Mouse (Mus musculus): ENCODE measurements at regions not wholly inside any gene's neighbourhood (a gene's known extent, or its start where the extent isn't known, plus 50 kb on each side); places are given as distances from the start of the nearest gene placed in this dataset.

- H3K27me3 ChIP-seq (ENCODE audit: control insufficient read depth, insufficient read depth, insufficient read length) = no peaks in the 10 kb centered on the region
- H3K79me2 ChIP-seq (ENCODE audit: control insufficient read depth, insufficient read depth) = no peaks in the 10 kb centered on the region
- no peak overlapping the region for H3ac ChIP-seq (ENCODE audit: control insufficient read depth, insufficient read length)
- TF ChIP-seq TCF3 (IDR thresholded peaks at IDR 0.05; ENCODE audit: insufficient read length, low read depth) (no peak), MAX (IDR thresholded peaks at IDR 0.05; ENCODE audit: low read depth) (no peak), E2F4 (IDR thresholded peaks at IDR 0.05; ENCODE audit: insufficient read depth) (no peak), POLR2A (IDR thresholded peaks at IDR 0.05; ENCODE audit: insufficient read length, low read depth) (no peak), TCF12 (IDR thresholded peaks at IDR 0.05; ENCODE audit: insufficient read depth, poor library complexity, severe bottlenecking) (no peak), CEBPB (IDR thresholded peaks at IDR 0.05; ENCODE audit: insufficient read depth, poor library complexity, severe bottlenecking) (no peak), USF1 (IDR thresholded peaks at IDR 0.05; ENCODE audit: low read depth) (no peak), MYOG (IDR thresholded peaks at IDR 0.05; ENCODE audit: control insufficient read depth in 1 of 3, insufficient read depth in 1 of 3, insufficient read length in 2 of 3, low read depth in 2 of 3) (no peak), SRF (IDR thresholded peaks at IDR 0.05; ENCODE audit: control insufficient read depth, insufficient read length, low read depth) (no peak), REST (IDR thresholded peaks at IDR 0.05; ENCODE audit: insufficient read depth, insufficient read length) (no peak), POLR2AphosphoS2 (IDR thresholded peaks at IDR 0.05; ENCODE audit: insufficient read length, low read depth) (no peak), MYOD1 (IDR thresholded peaks at IDR 0.05; ENCODE audit: control insufficient read depth in 1 of 3, insufficient read length in 2 of 3, low read depth in 2 of 3) (no peak)
- H3K4me3 ChIP-seq = no peak overlapping the region
- no peaks in the 10 kb centered on the region for H3K36me3 ChIP-seq (ENCODE audit: control insufficient read depth, insufficient read depth)
- no peak overlapping the region for H3K4me2 ChIP-seq (ENCODE audit: low read depth)
These were observed 313.6 kb upstream of the Spred2 start for GRCm38 (mm10) chr11:19610559-19610958.

GRCm38 (mm10) chr11:19611217-19611616 lies 313.0 kb upstream of the Spred2 start:
- H3ac ChIP-seq (ENCODE audit: control insufficient read depth, insufficient read length) = no peak overlapping the region
- H3K79me2 ChIP-seq (ENCODE audit: control insufficient read depth, insufficient read depth) = no peaks in the 10 kb centered on the region
- no peaks in the 10 kb centered on the region for H3K27me3 ChIP-seq (ENCODE audit: control insufficient read depth, insufficient read depth, insufficient read length)

GRCm38 (mm10) chr11:19616520-19616919 lies 307.7 kb upstream of the Spred2 start:
- H3K79me2 ChIP-seq (ENCODE audit: control insufficient read depth, insufficient read depth) = no peaks in the 10 kb centered on the region
- no peak overlapping the region for H3ac ChIP-seq (ENCODE audit: control insufficient read depth, insufficient read length)
- no peaks in the 10 kb centered on the region for H3K27me3 ChIP-seq (ENCODE audit: control insufficient read depth, insufficient read depth, insufficient read length)
- no peak overlapping the region for H3K4me3 ChIP-seq
- no peak overlapping the region for H3K4me2 ChIP-seq (ENCODE audit: low read depth)
- no peaks in the 10 kb centered on the region for H3K36me3 ChIP-seq (ENCODE audit: control insufficient read depth, insufficient read depth)
- TF ChIP-seq POLR2AphosphoS2 (IDR thresholded peaks at IDR 0.05; ENCODE audit: insufficient read length, low read depth) = no peak
- TF ChIP-seq MYOG (IDR thresholded peaks at IDR 0.05; ENCODE audit: control insufficient read depth in 1 of 3, insufficient read depth in 1 of 3, insufficient read length in 2 of 3, low read depth in 2 of 3) = peak in 1 of 3 experiments; percentile 25

More at GRCm38 (mm10) chr11:19611217-19611616, 313.0 kb upstream of the Spred2 start:
- Histone ChIP-seq H3K4me3 (no peak overlapping the region), H3K4me2 (ENCODE audit: low read depth) (no peak overlapping the region), H3K36me3 (ENCODE audit: control insufficient read depth, insufficient read depth) (no peaks in the 10 kb centered on the region)
- TF ChIP-seq MAX (IDR thresholded peaks at IDR 0.05; ENCODE audit: low read depth) (no peak), TCF12 (IDR thresholded peaks at IDR 0.05; ENCODE audit: insufficient read depth, poor library complexity, severe bottlenecking) (no peak), MYOG (IDR thresholded peaks at IDR 0.05; ENCODE audit: control insufficient read depth in 1 of 3, insufficient read depth in 1 of 3, insufficient read length in 2 of 3, low read depth in 2 of 3) (no peak), POLR2AphosphoS2 (IDR thresholded peaks at IDR 0.05; ENCODE audit: insufficient read length, low read depth) (no peak), MYOD1 (IDR thresholded peaks at IDR 0.05; ENCODE audit: control insufficient read depth in 1 of 3, insufficient read length in 2 of 3, low read depth in 2 of 3) (no peak), TCF3 (IDR thresholded peaks at IDR 0.05; ENCODE audit: insufficient read length, low read depth) (no peak), REST (IDR thresholded peaks at IDR 0.05; ENCODE audit: insufficient read depth, insufficient read length) (no peak), POLR2A (IDR thresholded peaks at IDR 0.05; ENCODE audit: insufficient read length, low read depth) (no peak), USF1 (IDR thresholded peaks at IDR 0.05; ENCODE audit: low read depth) (no peak), CEBPB (IDR thresholded peaks at IDR 0.05; ENCODE audit: insufficient read depth, poor library complexity, severe bottlenecking) (no peak), E2F4 (IDR thresholded peaks at IDR 0.05; ENCODE audit: insufficient read depth) (no peak)

- TF ChIP-seq TCF12 (IDR thresholded peaks at IDR 0.05; ENCODE audit: insufficient read depth, poor library complexity, severe bottlenecking) = no peak
- TF ChIP-seq MYOG (IDR thresholded peaks at IDR 0.05; ENCODE audit: control insufficient read depth in 1 of 3, insufficient read depth in 1 of 3, insufficient read length in 2 of 3, low read depth in 2 of 3) = no peak
- TF ChIP-seq MAX (IDR thresholded peaks at IDR 0.05; ENCODE audit: low read depth) = no peak
- TF ChIP-seq USF1 (IDR thresholded peaks at IDR 0.05; ENCODE audit: low read depth) = no peak
- no peaks in the 10 kb centered on the region for H3K27me3 ChIP-seq (ENCODE audit: control insufficient read depth, insufficient read depth, insufficient read length)
- no peaks in the 10 kb centered on the region for H3K79me2 ChIP-seq (ENCODE audit: control insufficient read depth, insufficient read depth)
- no peaks in the 10 kb centered on the region for H3K36me3 ChIP-seq (ENCODE audit: control insufficient read depth, insufficient read depth)
- no peak overlapping the region for H3K4me2 ChIP-seq (ENCODE audit: low read depth)
- H3K4me3 ChIP-seq = no peak overlapping the region
- no peak overlapping the region for H3ac ChIP-seq (ENCODE audit: control insufficient read depth, insufficient read length)
These were observed 304.7 kb upstream of the Spred2 start for GRCm38 (mm10) chr11:19619494-19619893.

GRCm38 (mm10) chr11:19631055-19631695 lies 293.0 kb upstream of the Spred2 start:
- Histone ChIP-seq H3K27me3 (ENCODE audit: control insufficient read depth, insufficient read depth, insufficient read length) (no peaks in the 10 kb centered on the region), H3K4me3 (no peak overlapping the region), H3K36me3 (ENCODE audit: control insufficient read depth, insufficient read depth) (no peaks in the 10 kb centered on the region), H3ac (ENCODE audit: control insufficient read depth, insufficient read length) (no peak overlapping the region), H3K4me2 (ENCODE audit: low read depth) (no peak overlapping the region), H3K79me2 (ENCODE audit: control insufficient read depth, insufficient read depth) (no peaks in the 10 kb centered on the region)
- TF ChIP-seq MYOD1 (IDR thresholded peaks at IDR 0.05; ENCODE audit: control insufficient read depth in 1 of 3, insufficient read length in 2 of 3, low read depth in 2 of 3) (peak in 2 of 3 experiments; percentile 33 to 50), MYOG (IDR thresholded peaks at IDR 0.05; ENCODE audit: control insufficient read depth in 1 of 3, insufficient read depth in 1 of 3, insufficient read length in 2 of 3, low read depth in 2 of 3) (no peak)
